Mouse (Mus musculus): ENCODE results near the gene Gm42791.

DNA sequence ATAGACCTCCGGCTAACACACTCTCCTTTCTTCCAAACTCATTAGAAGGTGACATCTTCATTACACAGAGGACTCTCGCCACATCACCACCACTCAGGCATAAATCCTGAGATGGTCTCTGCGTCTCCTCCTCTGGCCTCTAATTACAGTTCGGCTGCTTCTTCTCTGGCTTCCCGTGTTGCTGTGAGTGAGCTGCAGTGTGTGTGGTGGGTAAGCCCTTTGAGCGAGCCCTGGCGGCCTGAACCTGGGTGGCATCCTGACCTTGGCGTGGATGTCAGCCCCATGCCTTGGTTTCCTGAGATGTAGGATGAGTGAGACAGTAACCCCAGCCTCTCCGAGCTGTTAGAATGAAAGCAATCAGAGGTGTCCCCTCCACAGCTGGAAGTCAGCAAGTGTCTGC is 46.4 kb downstream of the Gm42791 start:
- TF ChIP-seq POLR2A (IDR thresholded peaks at IDR 0.05; ENCODE audit: low read depth, low read length) (no peak), CTCF (conservative IDR thresholded peaks at IDR 0.05; ENCODE audit: insufficient read depth, insufficient read length, low read depth, low read length) (no peak)
